Mouse (Mus musculus): Measurements from ENCODE around the gene Ppp1r18. TPM values are rescaled to one million over a fixed set of nuclear protein-coding genes. Genes with fewer than 3 reads are reported as not detected.
A peak's percentile ranks its signal among the peaks of the same experiment; 100 is the strongest.

Gene Ppp1r18
- polyA plus RNA-seq, 1 experiment from 2014 or later, result 28.9 TPM

DNA sequence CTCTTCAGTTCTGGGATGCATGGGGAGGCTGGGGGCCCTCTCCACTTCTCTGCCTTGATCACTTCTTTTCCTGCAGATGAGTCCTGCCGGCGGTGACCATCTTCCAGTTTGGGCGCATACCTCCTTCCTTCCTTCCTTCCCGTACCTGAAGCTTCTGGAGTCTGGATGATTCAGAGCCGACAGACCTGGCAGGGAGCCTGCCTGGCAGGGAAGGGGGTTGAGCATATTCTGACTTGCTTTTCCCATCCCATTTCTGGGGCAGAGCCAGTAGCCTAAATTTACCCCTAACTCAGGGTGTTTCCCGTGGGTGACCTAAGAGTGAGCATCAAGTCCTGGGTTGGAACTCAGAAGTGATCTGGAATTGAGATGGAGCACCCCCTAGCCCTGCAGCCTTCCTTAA lies 9.3 kb downstream of the Ppp1r18 start:
- no peaks in the 10 kb centered on the region for H3K9me3 ChIP-seq

DNA sequence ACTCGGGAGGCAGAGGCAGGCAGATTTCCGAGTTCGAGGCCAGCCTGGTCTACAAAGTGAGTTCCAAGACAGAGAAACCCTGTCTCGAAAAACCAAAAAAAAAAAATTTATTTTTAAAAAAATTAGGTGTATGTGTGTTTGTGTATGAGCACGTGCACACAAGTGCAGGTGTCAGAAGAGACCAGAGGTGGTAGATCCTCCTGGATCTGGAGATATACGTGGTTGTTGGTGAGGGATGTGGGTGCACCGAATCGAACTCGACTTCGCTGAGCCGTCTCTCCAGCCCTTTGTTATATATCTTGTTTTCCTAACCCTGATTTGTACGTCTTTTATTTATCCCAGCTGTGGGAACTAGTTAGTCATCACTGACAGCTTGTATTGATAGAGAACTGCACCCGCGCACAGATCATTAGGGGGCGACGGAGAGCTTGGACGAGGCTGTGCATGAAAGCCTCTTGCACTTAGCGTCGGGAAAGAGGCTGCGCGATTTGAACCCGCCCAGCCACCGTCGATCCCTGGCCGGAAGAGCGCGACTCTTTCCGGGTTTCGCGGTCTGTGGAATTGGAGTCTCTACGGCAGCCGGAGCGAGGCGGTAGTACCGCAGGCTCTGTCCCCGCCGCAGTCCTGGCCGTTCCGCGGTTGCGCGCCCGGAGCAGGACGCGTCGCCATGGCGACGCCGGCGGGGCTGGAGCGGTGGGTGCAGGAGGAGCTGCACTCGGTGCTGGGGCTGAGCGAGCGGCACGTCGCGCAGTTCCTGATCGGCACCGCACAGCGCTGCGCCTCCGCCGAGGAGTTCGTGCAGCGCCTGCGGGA lies 14.1 kb downstream of the Ppp1r18 start, which contains the start of gene Dhx16:
TSS of gene Dhx16 (plus strand) at position 575 of the 813 bp plus-strand sequence.
- Histone ChIP-seq H3K9me3 (no peaks in the 10 kb centered on the region), H3K4me3 (peak within 1 kb of the TSS; percentile 96), H3K36me3 (peaks cover 46% of the 10 kb centered on the region), H3K9ac (peak within 1 kb of the TSS; percentile 85), H3K27ac (peak within 1 kb of the TSS; percentile 66; the same call in 1 of the 2 replicates), H3K27me3 (no peaks in the 10 kb centered on the region), H3K4me1 (peaks cover 12% of the 10 kb centered on the region), H3K4me2 (replicated peaks) (peak within 1 kb of the TSS; percentile 83)
- ATAC-seq (ENCODE audit: insufficient number of reproducible peaks, insufficient read depth, low FRiP score, low TSS enrichment), result peak; percentile 86
- WGBS, result 5% methylated on average over 66 of the region's 66 CpGs

More for the DNA sequence above, 9.3 kb downstream of the Ppp1r18 start:
- H3K4me1 ChIP-seq, result peaks cover 27% of the 10 kb centered on the region
- no peak overlapping the region for H3K27ac ChIP-seq
- H3K4me2 ChIP-seq (replicated peaks), result no peak overlapping the region
- WGBS, result 93% methylated on average over 6 of the region's 6 CpGs
- H3K27me3 ChIP-seq, result no peaks in the 10 kb centered on the region
- H3K36me3 ChIP-seq, result peaks cover 39% of the 10 kb centered on the region
- no peak overlapping the region for H3K4me3 ChIP-seq
- H3K9ac ChIP-seq, result no peak overlapping the region
- no peak for ATAC-seq (ENCODE audit: insufficient number of reproducible peaks, insufficient read depth, low FRiP score, low TSS enrichment)

DNA sequence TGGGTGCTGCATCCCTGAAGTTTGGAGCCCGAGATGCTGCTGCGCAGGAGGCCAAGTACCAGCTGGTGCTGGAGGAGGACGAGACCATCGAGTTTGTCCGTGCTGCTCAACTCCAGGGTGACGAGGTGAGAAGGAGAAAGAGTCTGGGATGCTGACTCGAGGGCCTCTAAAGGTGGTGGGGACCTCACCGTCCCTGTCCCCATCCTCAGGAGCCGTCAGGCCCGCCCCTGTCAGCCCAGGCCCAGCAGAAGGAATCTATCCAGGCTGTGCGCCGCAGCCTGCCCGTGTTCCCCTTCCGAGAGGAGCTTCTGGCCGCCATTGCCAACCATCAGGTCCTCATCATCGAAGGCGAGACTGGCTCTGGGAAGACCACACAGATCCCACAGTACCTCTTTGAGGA lies 17.5 kb downstream of the Ppp1r18 start:
- 94% methylated on average over 17 of the region's 17 CpGs for WGBS
- no peak for ATAC-seq (ENCODE audit: insufficient number of reproducible peaks, insufficient read depth, low FRiP score, low TSS enrichment)
- no peak overlapping the region for H3K4me2 ChIP-seq (replicated peaks)
- H3K9me3 ChIP-seq, result no peaks in the 10 kb centered on the region
- no peak overlapping the region for H3K9ac ChIP-seq
- H3K27ac ChIP-seq, result no peak overlapping the region
- H3K36me3 ChIP-seq, result peaks cover 60% of the 10 kb centered on the region
- 0 out of 2 replicates have a peak overlapping the region, but pooled peaks have one; percentile 1 for H3K4me3 ChIP-seq
- H3K4me1 ChIP-seq, result peaks cover 12% of the 10 kb centered on the region
- H3K27me3 ChIP-seq, result no peaks in the 10 kb centered on the region

DNA sequence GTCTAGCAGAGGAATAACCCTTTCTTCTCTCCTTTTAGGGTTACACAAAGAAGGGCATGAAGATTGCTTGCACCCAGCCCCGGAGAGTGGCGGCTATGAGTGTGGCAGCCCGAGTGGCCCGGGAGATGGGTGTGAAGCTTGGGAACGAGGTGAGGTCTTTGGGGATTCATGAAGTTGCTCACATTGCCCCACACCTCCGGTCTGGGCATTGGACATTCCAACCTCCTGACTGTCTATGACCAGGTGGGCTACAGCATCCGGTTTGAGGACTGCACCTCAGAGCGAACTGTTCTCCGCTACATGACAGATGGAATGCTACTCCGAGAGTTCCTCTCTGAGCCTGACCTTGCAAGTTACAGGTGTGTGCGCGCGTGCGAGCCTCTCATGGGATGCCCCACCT lies 18.4 kb downstream of the Ppp1r18 start:
- no peaks in the 10 kb centered on the region for H3K27me3 ChIP-seq
- peaks cover 69% of the 10 kb centered on the region for H3K36me3 ChIP-seq
- peaks cover 12% of the 10 kb centered on the region for H3K4me1 ChIP-seq
- H3K4me2 ChIP-seq (replicated peaks), result no peak overlapping the region
- no peak for ATAC-seq (ENCODE audit: insufficient number of reproducible peaks, insufficient read depth, low FRiP score, low TSS enrichment)
- H3K9me3 ChIP-seq, result no peaks in the 10 kb centered on the region
- H3K27ac ChIP-seq, result no peak overlapping the region
- no peak overlapping the region for H3K9ac ChIP-seq
- WGBS, result 96% methylated on average over 14 of the region's 14 CpGs
- no peak overlapping the region for H3K4me3 ChIP-seq

DNA sequence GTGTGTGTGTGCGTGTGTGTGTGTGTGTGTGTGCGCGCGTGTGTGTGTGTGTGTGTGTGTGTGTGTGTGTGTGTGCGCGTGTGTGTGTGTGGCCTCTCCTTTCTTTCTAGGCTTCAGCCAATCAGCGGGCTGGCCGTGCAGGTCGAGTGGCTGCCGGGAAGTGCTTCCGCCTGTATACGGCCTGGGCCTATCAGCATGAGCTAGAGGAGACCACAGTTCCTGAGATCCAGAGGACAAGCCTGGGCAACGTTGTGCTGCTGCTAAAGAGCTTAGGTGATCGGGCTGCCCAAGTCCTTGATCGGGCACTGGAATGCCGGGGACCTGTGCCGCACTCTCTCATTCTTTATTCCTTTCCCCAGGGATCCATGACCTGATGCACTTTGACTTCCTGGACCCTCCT lies 22.3 kb downstream of the Ppp1r18 start:
- peaks cover 90% of the 10 kb centered on the region for H3K36me3 ChIP-seq
- ATAC-seq (ENCODE audit: insufficient number of reproducible peaks, insufficient read depth, low FRiP score, low TSS enrichment), result no peak
- H3K9me3 ChIP-seq, result no peaks in the 10 kb centered on the region
- H3K4me3 ChIP-seq, result no peak overlapping the region
- no peak overlapping the region for H3K9ac ChIP-seq
- H3K4me1 ChIP-seq, result no peaks in the 10 kb centered on the region
- no peaks in the 10 kb centered on the region for H3K27me3 ChIP-seq
- no peak overlapping the region for H3K4me2 ChIP-seq (replicated peaks)
- H3K27ac ChIP-seq, result no peak overlapping the region
- WGBS, result 75% methylated on average over 10 of the region's 17 CpGs

DNA sequence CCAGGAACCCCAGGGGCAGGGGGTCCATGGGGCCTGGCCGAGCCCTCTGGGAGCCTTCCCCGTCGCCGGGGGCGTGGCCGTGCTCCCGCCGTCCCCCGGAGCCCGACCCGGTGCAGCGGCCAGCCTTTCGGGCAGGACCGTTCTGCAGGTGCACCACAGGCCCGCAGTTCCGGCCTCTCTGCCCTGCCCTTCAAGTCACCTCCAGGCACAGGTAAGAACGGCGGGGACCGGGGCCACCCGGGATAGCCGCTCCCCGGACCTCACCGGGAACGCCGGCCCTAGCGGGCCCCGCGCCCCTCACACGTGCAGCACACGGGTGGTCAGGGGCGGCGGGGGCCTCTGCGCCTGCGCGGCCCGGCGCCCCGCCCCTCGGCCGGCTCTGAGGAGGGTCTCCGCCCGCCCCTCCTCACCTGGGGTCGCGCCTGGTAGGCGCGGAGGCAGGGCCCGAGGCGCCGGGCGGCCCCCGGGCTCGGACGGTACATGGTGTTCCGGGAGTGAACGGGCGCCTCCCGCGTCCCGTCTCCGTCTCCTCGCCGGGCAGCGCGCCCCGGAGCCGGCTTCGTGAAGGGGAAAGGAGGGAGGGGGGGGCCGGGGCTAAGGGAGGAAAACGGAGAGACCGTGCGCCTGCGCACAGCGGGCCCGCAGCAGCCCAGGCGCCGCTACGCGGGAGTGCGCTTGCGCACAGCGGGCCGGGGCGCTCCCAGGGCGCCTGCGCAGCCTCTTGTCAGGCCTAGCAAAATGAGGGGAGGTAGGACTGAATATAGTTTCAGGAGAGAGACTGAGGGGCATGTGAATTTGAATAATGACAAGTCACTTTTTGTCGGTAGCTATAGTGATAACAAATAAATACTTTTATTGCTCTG lies 31.6 kb downstream of the Ppp1r18 start, which contains the start of gene 2310061I04Rik:
TSS of gene 2310061I04Rik (minus strand) at position 651 of the 863 bp plus-strand sequence.
- peak; percentile 91 for ATAC-seq (ENCODE audit: insufficient number of reproducible peaks, insufficient read depth, low FRiP score, low TSS enrichment)
- H3K4me3 ChIP-seq, result peak within 1 kb of the TSS; percentile 78
- H3K9me3 ChIP-seq, result no peaks in the 10 kb centered on the region
- peak within 1 kb of the TSS; percentile 80 for H3K9ac ChIP-seq
- WGBS, result 1% methylated on average over 75 of the region's 86 CpGs
- peaks cover 16% of the 10 kb centered on the region; the same call in 1 of the 2 replicates for H3K4me1 ChIP-seq
- H3K36me3 ChIP-seq, result peaks cover 58% of the 10 kb centered on the region
- H3K4me2 ChIP-seq (replicated peaks), result peak within 1 kb of the TSS; percentile 95
- H3K27me3 ChIP-seq, result no peaks in the 10 kb centered on the region
- peak within 1 kb of the TSS; percentile 88 for H3K27ac ChIP-seq

DNA sequence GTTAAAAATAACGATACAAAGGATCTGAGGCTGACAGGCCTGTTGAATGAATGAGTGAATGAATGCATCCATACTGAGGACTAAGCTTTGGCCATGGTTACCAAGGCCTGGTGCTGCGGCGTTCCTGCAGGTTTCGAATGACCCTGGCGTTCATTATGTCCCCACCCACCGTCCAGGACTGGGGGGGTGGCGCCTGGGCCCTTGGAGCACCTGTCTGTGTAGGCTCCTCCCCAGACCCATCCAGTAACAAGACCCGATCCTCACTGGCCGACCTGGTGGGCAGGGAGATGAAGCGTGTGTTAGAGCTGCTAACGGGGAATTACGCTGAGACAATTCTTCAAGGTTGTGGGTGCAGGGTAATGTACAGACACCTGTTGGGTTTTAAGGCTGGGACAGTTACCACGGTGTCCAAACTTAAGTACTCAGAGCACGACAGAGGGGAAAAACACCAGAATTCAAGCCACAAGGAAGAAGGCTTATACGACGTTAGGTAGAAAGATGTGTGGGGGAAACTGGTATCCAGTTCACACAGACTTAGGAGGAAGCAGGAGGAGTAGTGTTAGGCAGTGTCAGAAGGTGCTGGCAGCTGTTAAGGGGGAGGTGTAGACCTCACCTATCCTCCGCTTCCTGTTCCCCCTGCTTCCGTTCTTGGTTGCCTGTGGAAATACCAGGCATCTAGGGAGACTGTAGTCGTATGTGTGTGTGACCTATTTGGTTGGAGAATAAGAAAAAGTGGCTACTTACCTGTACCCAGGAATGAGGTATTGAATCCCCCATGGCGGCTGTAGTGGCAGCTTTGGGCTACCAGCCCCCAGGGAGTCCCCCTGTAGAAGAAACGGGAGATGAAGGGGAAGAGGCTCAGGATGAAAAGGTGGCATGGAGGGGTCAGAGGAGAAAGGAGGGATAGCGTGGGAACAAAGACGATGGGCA lies 32.5 kb downstream of the Ppp1r18 start:
- peak overlapping the region; percentile 95 for H3K4me2 ChIP-seq (replicated peaks)
- no peaks in the 10 kb centered on the region for H3K27me3 ChIP-seq
- peaks cover 16% of the 10 kb centered on the region; the same call in 1 of the 2 replicates for H3K4me1 ChIP-seq
- 44% methylated on average over 23 of the region's 23 CpGs for WGBS
- no peaks in the 10 kb centered on the region for H3K9me3 ChIP-seq
- peak overlapping the region; percentile 88 for H3K27ac ChIP-seq
- H3K9ac ChIP-seq, result peak overlapping the region; percentile 80; the same call in 1 of the 2 replicates
- H3K36me3 ChIP-seq, result peaks cover 59% of the 10 kb centered on the region
- ATAC-seq (ENCODE audit: insufficient number of reproducible peaks, insufficient read depth, low FRiP score, low TSS enrichment), result no peak
- H3K4me3 ChIP-seq, result peak overlapping the region; percentile 78; the same call in 1 of the 2 replicates

DNA sequence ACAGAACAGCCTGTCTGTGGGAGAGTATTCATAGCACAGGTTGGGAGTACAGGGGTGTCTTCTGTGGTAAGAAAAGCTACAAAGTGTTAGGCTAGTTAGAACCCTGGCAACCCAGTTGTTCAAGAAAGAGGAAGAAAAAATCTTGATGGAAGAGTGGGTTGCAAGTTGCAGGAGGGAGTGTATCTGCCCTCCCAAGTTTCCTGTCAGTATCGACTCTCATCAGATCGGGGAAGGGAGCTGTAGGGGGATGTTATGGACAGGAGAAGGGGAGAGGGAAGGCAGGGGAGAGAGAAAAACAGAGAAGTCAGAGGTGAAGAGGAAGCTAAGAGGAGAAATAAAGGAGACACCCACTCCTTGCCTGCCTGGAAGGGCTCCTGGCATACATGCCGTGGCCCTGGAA lies 35.2 kb downstream of the Ppp1r18 start:
- Histone ChIP-seq H3K4me2 (replicated peaks) (no peak overlapping the region), H3K9me3 (no peaks in the 10 kb centered on the region), H3K36me3 (peaks cover 70% of the 10 kb centered on the region), H3K9ac (no peak overlapping the region), H3K27ac (no peak overlapping the region), H3K4me1 (peaks cover 14% of the 10 kb centered on the region; the same call in 1 of the 2 replicates), H3K4me3 (no peak overlapping the region), H3K27me3 (no peaks in the 10 kb centered on the region)
- no peak for ATAC-seq (ENCODE audit: insufficient number of reproducible peaks, insufficient read depth, low FRiP score, low TSS enrichment)
- 87% methylated on average over 3 of the region's 3 CpGs for WGBS

DNA sequence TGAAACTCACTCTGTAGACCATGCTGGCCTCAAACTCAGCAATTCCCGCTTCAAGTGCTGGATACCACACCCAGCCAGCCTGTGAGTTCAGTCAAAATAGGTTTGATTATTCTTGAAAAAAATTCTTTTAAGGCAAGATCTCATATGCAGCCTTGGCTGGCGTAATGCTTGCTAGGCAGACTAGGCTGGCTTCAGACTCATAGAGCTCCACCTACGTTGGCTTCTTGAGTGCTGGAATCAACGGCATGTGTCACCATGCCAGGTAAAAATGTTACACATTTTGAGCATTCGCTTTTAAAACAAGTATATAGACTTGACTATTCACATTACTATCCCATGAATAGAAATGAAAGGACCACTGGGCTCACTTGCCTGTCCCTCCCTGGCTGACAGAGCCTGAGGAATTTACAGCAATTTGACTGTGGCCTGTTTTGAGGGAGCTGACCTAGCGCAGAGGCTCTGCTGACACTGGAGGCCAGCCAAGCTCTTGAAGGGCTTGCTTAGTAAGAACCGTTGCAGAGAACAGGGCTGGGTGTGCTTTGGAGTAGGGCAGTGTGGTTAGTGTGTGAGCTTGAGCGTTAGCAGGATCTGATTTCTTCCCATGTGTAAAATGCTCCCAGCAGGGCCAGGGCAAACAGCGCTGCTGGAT lies 38.1 kb downstream of the Ppp1r18 start:
- no peaks in the 10 kb centered on the region for H3K27me3 ChIP-seq
- H3K9ac ChIP-seq, result no peak overlapping the region
- no peaks in the 10 kb centered on the region for H3K9me3 ChIP-seq
- H3K4me1 ChIP-seq, result peaks cover 7% of the 10 kb centered on the region
- H3K27ac ChIP-seq, result no peak overlapping the region
- H3K4me3 ChIP-seq, result no peak overlapping the region
- ATAC-seq (ENCODE audit: insufficient number of reproducible peaks, insufficient read depth, low FRiP score, low TSS enrichment), result no peak
- H3K36me3 ChIP-seq, result peaks cover 84% of the 10 kb centered on the region
- H3K4me2 ChIP-seq (replicated peaks), result no peak overlapping the region
- WGBS, result 91% methylated on average over 9 of the region's 9 CpGs

DNA sequence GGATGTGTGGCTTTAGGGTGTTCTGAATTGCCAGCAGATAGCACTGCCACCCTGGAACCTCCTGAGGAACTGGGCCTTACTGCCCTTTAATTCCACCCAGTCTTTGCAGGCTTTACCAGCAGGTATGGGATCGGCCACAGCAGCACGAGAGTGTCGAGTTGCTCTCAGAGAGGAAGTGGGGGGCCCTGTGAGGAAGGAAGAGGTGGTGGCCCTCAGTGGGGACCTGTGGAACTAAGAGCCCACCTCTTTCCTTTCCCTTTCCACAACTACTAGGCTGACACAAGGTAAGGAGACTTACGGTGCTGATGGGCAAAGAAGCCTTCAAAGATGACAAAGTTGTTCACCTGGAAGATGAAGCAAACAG lies 38.6 kb downstream of the Ppp1r18 start:
- no peak for ATAC-seq (ENCODE audit: insufficient number of reproducible peaks, insufficient read depth, low FRiP score, low TSS enrichment)
- H3K4me2 ChIP-seq (replicated peaks), result no peak overlapping the region
- no peak overlapping the region for H3K9ac ChIP-seq
- no peaks in the 10 kb centered on the region for H3K27me3 ChIP-seq
- no peak overlapping the region for H3K4me3 ChIP-seq
- H3K27ac ChIP-seq, result no peak overlapping the region
- no peaks in the 10 kb centered on the region for H3K9me3 ChIP-seq
- H3K4me1 ChIP-seq, result peaks cover 12% of the 10 kb centered on the region
- peaks cover 86% of the 10 kb centered on the region for H3K36me3 ChIP-seq
- 69% methylated on average over 4 of the region's 4 CpGs for WGBS
